Mouse (Mus musculus): ENCODE data around the gene Pgs1. TPM values are rescaled to one million over a fixed set of nuclear protein-coding genes. Genes with fewer than 3 reads are reported as not detected.

Pgs1 gene
- polyA plus RNA-seq, 1 experiment from 2014 or later, result 58.1 TPM

DNA sequence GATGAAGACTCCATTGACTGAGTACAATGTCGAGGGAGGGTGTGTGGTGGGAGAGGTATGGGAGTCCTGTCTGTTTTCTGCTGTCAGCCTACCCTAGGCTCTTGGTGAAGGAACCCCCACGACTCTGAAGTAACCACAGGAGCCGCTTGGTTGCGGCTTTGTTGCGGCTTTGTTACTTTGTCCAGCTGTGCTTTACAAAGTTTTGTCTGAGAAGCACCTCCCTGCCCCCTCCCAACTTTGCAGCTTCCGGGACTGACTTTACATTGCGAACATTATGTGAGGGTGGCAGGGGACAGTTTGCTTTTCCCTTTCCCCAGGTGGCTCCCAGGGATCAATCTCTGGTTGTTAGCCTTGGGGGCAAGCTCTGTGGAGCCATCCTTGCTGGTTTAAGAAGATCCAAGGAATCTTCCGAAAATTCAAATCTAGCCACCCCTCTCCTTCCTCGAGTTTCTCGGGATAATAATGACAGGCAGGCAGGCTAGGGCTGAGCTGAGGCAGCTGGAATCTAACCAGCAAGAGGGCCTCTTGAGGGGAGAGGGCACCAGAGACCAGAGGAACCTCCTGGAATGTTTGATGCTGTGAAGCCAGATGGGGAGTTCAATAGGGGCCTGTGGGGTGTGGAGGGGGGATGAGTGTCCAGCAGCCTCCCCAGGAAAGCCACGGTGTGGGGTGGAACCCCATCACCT lies 85.3 kb downstream of the Pgs1 start:
- H3K4me1 ChIP-seq (replicated peaks; ENCODE audit: control insufficient read depth, insufficient read depth, low read length), result no peaks in the 10 kb centered on the region
- no peak overlapping the region for H3K27ac ChIP-seq (ENCODE audit: low read length)
- 31% methylated on average over 11 of the region's 11 CpGs for WGBS
- H3K9me3 ChIP-seq (ENCODE audit: control insufficient read depth, low read length), result no peaks in the 10 kb centered on the region
- H3K36me3 ChIP-seq (ENCODE audit: control insufficient read depth, insufficient read depth), result no peaks in the 10 kb centered on the region
- H3K4me3 ChIP-seq (replicated peaks; ENCODE audit: low read length), result no peak overlapping the region
- H3K27me3 ChIP-seq (replicated peaks; ENCODE audit: control insufficient read depth, insufficient read depth, low read length), result no peaks in the 10 kb centered on the region
- no peak overlapping the region for H3K4me2 ChIP-seq (ENCODE audit: low read length)
- no peak overlapping the region for H3K9ac ChIP-seq (replicated peaks; ENCODE audit: low read depth, low read length)
- ATAC-seq, result no peak

Small RNA genes within 50 kb of the gene (microRNA-seq; reads per million reads assigned to microRNA genes)
- not detected for gene Mir6933

Other genes starting within 250 kb of the Pgs1 start
- 0.78 and 0.99 TPM in 2 replicates for gene Tmc8, start 204.2 kb upstream of the Pgs1 start, polyA plus RNA-seq (2015; fragmentation: Nextera tagmentation; extraction: Ambion mirVana)
- gene Tmc6, start 204.1 kb upstream of the Pgs1 start, polyA plus RNA-seq (2015; fragmentation: Nextera tagmentation; extraction: Ambion mirVana), result 2.7 and 3.3 TPM in 2 replicates
- gene 6030468B19Rik, start 188.6 kb upstream of the Pgs1 start, polyA plus RNA-seq (2015; fragmentation: Nextera tagmentation; extraction: Ambion mirVana), result not detected in 2 replicates
- gene Gm20708, start 176.6 kb upstream of the Pgs1 start, polyA plus RNA-seq (2015; fragmentation: Nextera tagmentation; extraction: Ambion mirVana), result 0.19 and 0.90 TPM in 2 replicates
- 13.1 and 14.4 TPM in 2 replicates for gene Syngr2, start 176.6 kb upstream of the Pgs1 start, polyA plus RNA-seq (2015; fragmentation: Nextera tagmentation; extraction: Ambion mirVana)
- 5.2 and 7.1 TPM in 2 replicates for gene Afmid, start 160.4 kb upstream of the Pgs1 start, polyA plus RNA-seq (2015; fragmentation: Nextera tagmentation; extraction: Ambion mirVana)
- gene Tk1, start 160.2 kb upstream of the Pgs1 start, polyA plus RNA-seq (2015; fragmentation: Nextera tagmentation; extraction: Ambion mirVana), result 37.5 and 39.7 TPM in 2 replicates
- gene Birc5, start 137.0 kb upstream of the Pgs1 start, polyA plus RNA-seq (2015; fragmentation: Nextera tagmentation; extraction: Ambion mirVana), result 72.6 and 82.9 TPM in 2 replicates
- not detected in 2 replicates for gene Tmem235, start 125.5 kb upstream of the Pgs1 start, polyA plus RNA-seq (2015; fragmentation: Nextera tagmentation; extraction: Ambion mirVana)
- gene Tha1, start 112.8 kb upstream of the Pgs1 start, polyA plus RNA-seq (2015; fragmentation: Nextera tagmentation; extraction: Ambion mirVana), result 3.7 and 5.4 TPM in 2 replicates
- 11.7 and 13.7 TPM in 2 replicates for gene Socs3, start 16.2 kb upstream of the Pgs1 start, polyA plus RNA-seq (2015; fragmentation: Nextera tagmentation; extraction: Ambion mirVana)
- gene Dnah17, start 144.3 kb downstream of the Pgs1 start, polyA plus RNA-seq (2015; fragmentation: Nextera tagmentation; extraction: Ambion mirVana), result 0.22 and 0.37 TPM in 2 replicates

Data from forebrain, embryonic 16.5 days (tissue).